Mouse (Mus musculus) liver, adult 2 months (tissue): Measurements from ENCODE around the gene Zfp444. TPM values are rescaled to one million over a fixed set of nuclear protein-coding genes. Genes with fewer than 3 reads are reported as not detected.
A peak's percentile ranks its signal among the peaks of the same experiment; 100 is the strongest.
"Not testable (repeated sequence)": the region's sequence is repeated elsewhere in the genome, so short reads cannot be mapped to it uniquely, and the experiment has no call there.

Experiments
- DNase-seq: peaks from one replicate; pipeline ENCODE4 v3.0.0-alpha.2; 2011; ENCODE audit warnings: low read depth, low spot score; ENCODE audit errors: extremely low read depth
- H3K27ac ChIP-seq: fragments of 200-500 bp; replicated peaks from 2 replicates; pipeline ENCODE4 v1.5.1; 2012; ENCODE audit warnings: low read depth, mild to moderate bottlenecking, control low read depth, inconsistent platforms, low read length; ENCODE audit not compliant: insufficient read depth
- H3K27me3 ChIP-seq: fragments of 200-500 bp; 2 replicates; pipeline ENCODE4 v1.6.1; 2012; ENCODE audit warnings: mild to moderate bottlenecking, moderate library complexity, low read length, inconsistent platforms; ENCODE audit not compliant: control insufficient read depth, insufficient read depth
- H3K36me3 ChIP-seq: fragments of 200-500 bp; 2 replicates; pipeline ENCODE4 v1.6.1; 2012; ENCODE audit warnings: low read length, inconsistent platforms; ENCODE audit not compliant: control insufficient read depth, insufficient read depth
- H3K4me1 ChIP-seq: fragments of 200-500 bp; 2 replicates; pipeline ENCODE4 v1.6.1; 2011; ENCODE audit warnings: low read length; ENCODE audit not compliant: control insufficient read depth, insufficient read depth
- H3K4me3 ChIP-seq: fragments of 200-500 bp; 2 replicates; pipeline ENCODE4 v1.5.1; 2011; ENCODE audit warnings: low read depth, mild to moderate bottlenecking, control low read depth, low read length, moderate library complexity; ENCODE audit not compliant: insufficient read depth
- H3K79me2 ChIP-seq: fragments of 200-500 bp; 2 replicates; pipeline ENCODE4 v1.6.1; 2012; ENCODE audit warnings: inconsistent platforms, mild to moderate bottlenecking, low read length, moderate library complexity; ENCODE audit not compliant: control insufficient read depth, insufficient read depth
- H3K9ac ChIP-seq: fragments of 200-500 bp; 2 replicates; pipeline ENCODE4 v1.6.1; 2012; ENCODE audit warnings: low read depth, mild to moderate bottlenecking, control low read depth, inconsistent platforms, low read length
- CTCF ChIP-seq: fragments of 200-500 bp; IDR thresholded peaks from 2 replicates; pipeline ENCODE4 v1.5.1; 2011; ENCODE audit warnings: low read depth, low read length, control low read depth
- POLR2A ChIP-seq: fragments of 200-500 bp; IDR thresholded peaks from 2 replicates; pipeline ENCODE4 v1.6.1; 2011; ENCODE audit warnings: low read length, control low read depth; ENCODE audit not compliant: insufficient read depth; ENCODE audit errors: extremely low read depth
- WGBS: fragments of 180-500 bp; shearing (Covaris S2); methylation state at CpG from one replicate; pipeline ENCODE4 v1.1.7; 2018; 5-methylcytosine and 5-hydroxymethylcytosine counted together
- polyA plus RNA-seq: library from polyadenylated mRNA; depleted of rRNA; stranded (reverse); fragments of >200 nt; gene quantifications from 2 replicates; pipeline ENCODE4 v1.2.3, GENCODE M21; 2012
- total RNA-seq: library from RNA; depleted of rRNA; stranded (reverse); fragments of >200 nt; gene quantifications from 2 replicates; pipeline ENCODE4 v1.2.3, GENCODE M21; 2014

Gene Zfp444
- total and polyA plus RNA-seq, 2 experiments = 11.0 to 23.9 TPM

DNA sequence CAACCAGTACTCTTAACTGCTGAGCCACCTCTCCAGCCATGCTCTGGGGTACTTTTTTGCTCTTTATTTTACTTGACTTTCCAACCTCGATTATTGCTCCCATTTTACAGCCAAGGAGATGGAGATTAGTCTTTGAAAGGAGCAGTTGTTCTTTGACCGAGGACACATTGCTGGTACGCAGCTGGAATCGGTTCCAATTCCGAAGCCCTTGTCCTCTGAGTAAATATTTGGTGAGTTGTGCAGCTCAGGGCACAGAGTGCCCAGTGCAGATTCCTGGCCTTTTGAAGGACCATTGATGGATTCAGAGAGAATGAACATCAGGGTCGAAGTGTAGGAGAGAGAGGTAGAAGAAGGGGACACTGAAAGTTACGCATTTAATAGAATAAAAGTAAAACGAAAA, 1.8 kb downstream of the Zfp444 start:
- TF ChIP-seq POLR2A (no peak), CTCF (no peak)
- H3K27me3 ChIP-seq = no peaks in the 10 kb centered on the region
- WGBS = 28% methylated on average over 8 of the region's 8 CpGs
- H3K4me3 ChIP-seq = no peak overlapping the region
- peak overlapping the region; percentile 83 for H3K27ac ChIP-seq
- H3K9ac ChIP-seq = no peak overlapping the region
- H3K4me1 ChIP-seq = peaks cover 24% of the 10 kb centered on the region
- peaks cover 2% of the 10 kb centered on the region; the same call in 1 of the 2 replicates for H3K79me2 ChIP-seq
- peak; percentile 97 for DNase-seq
- peaks cover 3% of the 10 kb centered on the region for H3K36me3 ChIP-seq

DNA sequence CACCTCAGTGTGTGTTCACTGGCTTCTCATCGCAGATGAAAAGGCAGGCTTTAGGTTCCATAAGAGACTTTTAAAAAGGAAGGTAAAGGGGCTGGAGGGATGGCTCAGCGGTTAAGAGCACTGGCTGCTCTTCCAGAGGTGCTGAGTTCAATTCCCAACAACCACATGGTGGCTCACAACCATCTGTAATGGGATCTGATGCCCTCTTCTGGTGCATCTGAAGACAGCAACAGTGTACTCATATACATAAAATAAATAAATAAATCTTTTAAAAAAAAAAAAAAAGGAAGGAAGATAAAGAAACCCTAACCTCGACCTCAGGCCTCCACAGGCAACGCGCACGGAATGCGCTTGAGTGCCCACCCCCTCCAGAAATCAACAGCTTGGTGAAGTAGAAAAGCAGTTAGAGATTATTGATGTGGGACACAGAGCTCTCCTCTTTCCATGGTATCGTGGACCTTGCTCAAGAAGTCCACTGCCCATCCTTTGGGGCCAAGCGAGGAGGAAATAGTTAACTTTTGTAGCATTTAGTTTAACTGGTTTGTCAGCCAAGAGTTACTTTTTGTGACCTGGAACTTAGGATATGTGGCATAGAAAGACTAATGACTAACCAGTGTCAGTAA, 2.5 kb downstream of the Zfp444 start:
- DNase-seq = peak; percentile 33
- not testable (repeated sequence) for H3K9ac ChIP-seq, H3K79me2 ChIP-seq, H3K27me3 ChIP-seq, H3K36me3 ChIP-seq, H3K4me3 ChIP-seq
- WGBS = 20% methylated on average over 9 of the region's 9 CpGs
- Histone ChIP-seq H3K4me1 (peaks cover 24% of the 10 kb centered on the region), H3K27ac (peak overlapping the region; percentile 56)

DNA sequence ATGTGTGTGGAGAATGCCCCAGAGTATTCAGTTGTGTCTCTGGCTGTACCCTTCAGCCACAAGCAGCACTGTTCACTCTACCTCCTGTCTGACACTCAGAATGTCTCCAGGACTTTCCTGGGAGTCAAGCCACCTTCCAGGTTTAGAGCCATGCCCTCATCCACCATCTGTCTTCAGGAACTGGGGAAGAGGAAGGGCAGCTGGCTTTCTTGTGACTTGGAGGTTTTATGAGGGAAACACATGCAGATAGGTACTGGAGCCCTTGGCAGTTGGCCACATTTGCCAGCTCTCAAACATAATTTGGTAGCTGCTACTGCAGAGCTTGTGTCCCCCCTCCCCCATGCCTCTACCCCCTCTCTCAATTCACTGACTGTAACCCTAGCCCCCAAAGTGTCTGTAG, 7.0 kb downstream of the Zfp444 start:
- H3K79me2 ChIP-seq = peaks cover 2% of the 10 kb centered on the region; the same call in 1 of the 2 replicates
- peaks cover 14% of the 10 kb centered on the region for H3K4me1 ChIP-seq
- no peak overlapping the region for H3K9ac ChIP-seq
- no peak overlapping the region for H3K27ac ChIP-seq
- TF ChIP-seq CTCF (no peak), POLR2A (no peak)
- H3K4me3 ChIP-seq = no peak overlapping the region
- no peaks in the 10 kb centered on the region for H3K27me3 ChIP-seq
- DNase-seq = no peak
- peaks cover 3% of the 10 kb centered on the region for H3K36me3 ChIP-seq

DNA sequence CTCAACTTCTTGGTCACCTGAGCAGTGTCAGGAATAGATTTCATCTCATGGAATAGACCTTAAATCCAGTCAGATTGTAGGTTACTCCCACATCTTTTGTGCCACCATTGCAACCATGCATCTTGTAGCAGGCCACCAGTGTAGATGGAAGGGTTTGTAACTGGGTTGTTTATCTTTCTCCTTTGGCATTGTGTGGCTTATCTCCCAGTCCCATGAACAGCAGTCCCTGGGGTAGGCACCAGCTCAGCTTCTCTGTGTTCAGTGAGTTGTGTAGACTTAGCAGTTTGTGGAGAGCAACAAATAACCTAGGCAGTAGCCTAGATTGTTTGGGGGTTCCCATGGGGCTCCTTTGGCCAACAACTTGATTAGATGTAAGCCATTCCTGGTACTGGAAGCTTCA, 10.9 kb downstream of the Zfp444 start:
- Histone ChIP-seq H3K9ac (no peak overlapping the region), H3K79me2 (peaks cover 2% of the 10 kb centered on the region; the same call in 1 of the 2 replicates), H3K36me3 (peaks cover 7% of the 10 kb centered on the region), H3K27ac (no peak overlapping the region), H3K27me3 (no peaks in the 10 kb centered on the region), H3K4me1 (peaks cover 3% of the 10 kb centered on the region; the same call in 1 of the 2 replicates), H3K4me3 (no peak overlapping the region)
- no peak for TF ChIP-seq POLR2A
- no peak for TF ChIP-seq CTCF
- DNase-seq = no peak

DNA sequence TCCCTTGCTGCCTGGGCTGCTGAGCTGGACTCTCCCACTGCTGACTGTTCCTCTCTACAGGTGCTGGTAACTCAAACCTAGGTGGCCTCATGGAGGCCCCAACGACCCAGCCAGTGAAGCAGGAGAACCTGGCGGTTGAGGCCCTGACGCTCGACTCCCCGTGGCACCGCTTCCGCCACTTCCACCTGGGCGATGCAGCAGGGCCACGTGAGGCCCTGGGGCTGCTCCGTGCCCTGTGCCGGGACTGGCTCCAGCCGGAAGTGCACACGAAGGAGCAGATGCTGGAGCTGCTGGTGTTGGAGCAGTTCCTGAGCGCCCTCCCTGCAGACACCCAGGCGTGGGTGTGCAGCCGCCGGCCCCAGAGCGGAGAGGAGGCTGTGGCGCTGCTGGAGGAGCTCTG, 11.8 kb downstream of the Zfp444 start:
- no peak for TF ChIP-seq POLR2A
- no peak for TF ChIP-seq CTCF
- Histone ChIP-seq H3K79me2 (no peaks in the 10 kb centered on the region), H3K9ac (no peak overlapping the region), H3K36me3 (peaks cover 9% of the 10 kb centered on the region), H3K27me3 (no peaks in the 10 kb centered on the region), H3K4me1 (peaks cover 3% of the 10 kb centered on the region; the same call in 1 of the 2 replicates), H3K4me3 (peak overlapping the region; percentile 7; the same call in 1 of the 2 replicates), H3K27ac (0 out of 2 replicates have a peak overlapping the region, but pooled peaks have one; percentile 1)
- no peak for DNase-seq
- 84% methylated on average over 19 of the region's 19 CpGs for WGBS

DNA sequence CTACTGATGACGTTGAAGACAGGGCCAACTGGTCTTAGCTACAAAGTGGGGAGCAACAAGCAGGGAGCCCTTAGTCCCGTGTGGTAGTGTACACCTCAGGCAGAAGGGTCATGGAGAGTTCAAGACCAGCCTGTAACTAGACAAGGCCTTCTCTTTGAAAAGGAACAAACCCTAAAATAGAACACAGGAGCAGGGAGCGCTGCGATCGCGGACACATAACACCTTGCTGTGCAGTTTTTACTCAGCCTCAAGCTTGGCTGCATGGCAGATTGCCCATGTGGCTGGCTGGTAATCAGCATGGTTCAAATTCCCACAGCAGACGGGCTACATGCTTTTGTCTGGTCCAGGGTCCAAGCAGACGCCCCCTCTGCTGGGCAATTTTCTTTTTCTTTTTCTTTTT, 12.5 kb downstream of the Zfp444 start:
- Histone ChIP-seq H3K27ac (no peak overlapping the region), H3K36me3 (peaks cover 9% of the 10 kb centered on the region; the same call in 1 of the 2 replicates), H3K4me1 (peaks cover 3% of the 10 kb centered on the region; the same call in 1 of the 2 replicates), H3K27me3 (no peaks in the 10 kb centered on the region), H3K79me2 (no peaks in the 10 kb centered on the region), H3K9ac (no peak overlapping the region), H3K4me3 (no peak overlapping the region)
- peak; percentile 75 for DNase-seq
- no peak for TF ChIP-seq CTCF
- TF ChIP-seq POLR2A = no peak
- 40% methylated on average over 8 of the region's 8 CpGs for WGBS
